Mouse (Mus musculus): ENCODE measurements around the gene Manba. TPM values are rescaled to one million over a fixed set of nuclear protein-coding genes. Genes with fewer than 3 reads are reported as not detected.
A peak's percentile ranks its signal among the peaks of the same experiment; 100 is the strongest.

The Manba gene
- total and polyA plus RNA-seq, 2 experiments from 2014 or later = 7.2 to 14.0 TPM

GRCm38 (mm10) chr3:135546212-135546923 lies 61.0 kb downstream of the Manba start:
- 64% methylated on average over 13 of the region's 13 CpGs for WGBS
- no peak for ATAC-seq (ENCODE audit: low FRiP score)
- TF ChIP-seq CTCF (IDR thresholded peaks at IDR 0.05) = no peak

GRCm38 (mm10) chr3:135547298-135547697 lies 61.9 kb downstream of the Manba start:
- TF ChIP-seq CTCF (IDR thresholded peaks at IDR 0.05) = no peak
- Histone ChIP-seq H3K27me3 (ENCODE audit: insufficient read depth, low read length) (no peaks in the 10 kb centered on the region), H3K4me3 (ENCODE audit: low read depth, low read length) (no peak overlapping the region), H3K9me3 (ENCODE audit: low read length) (no peaks in the 10 kb centered on the region), H3K4me1 (ENCODE audit: insufficient read depth, low read length) (no peaks in the 10 kb centered on the region), H3K36me3 (ENCODE audit: insufficient read depth, low read length) (no peaks in the 10 kb centered on the region), H3K4me2 (ENCODE audit: low read depth, low read length, poor library complexity, severe bottlenecking) (no peak overlapping the region), H3K9ac (replicated peaks; ENCODE audit: low read length, poor library complexity, severe bottlenecking) (no peak overlapping the region), H3K27ac (ENCODE audit: low read depth, low read length) (no peak overlapping the region)
- ATAC-seq (ENCODE audit: low FRiP score) = no peak
- 63% methylated on average over 8 of the region's 8 CpGs for WGBS
- DNase-seq (ENCODE audit: low spot score) = no peak

More at GRCm38 (mm10) chr3:135546212-135546923, 61.0 kb downstream of the Manba start:
- Histone ChIP-seq H3K4me1 (ENCODE audit: insufficient read depth, low read length) (no peaks in the 10 kb centered on the region), H3K27ac (ENCODE audit: low read depth, low read length) (no peak overlapping the region), H3K9me3 (ENCODE audit: low read length) (no peaks in the 10 kb centered on the region), H3K27me3 (ENCODE audit: insufficient read depth, low read length) (no peaks in the 10 kb centered on the region), H3K36me3 (ENCODE audit: insufficient read depth, low read length) (no peaks in the 10 kb centered on the region), H3K4me2 (ENCODE audit: low read depth, low read length, poor library complexity, severe bottlenecking) (no peak overlapping the region), H3K4me3 (ENCODE audit: low read depth, low read length) (no peak overlapping the region), H3K9ac (replicated peaks; ENCODE audit: low read length, poor library complexity, severe bottlenecking) (no peak overlapping the region)
- DNase-seq (ENCODE audit: low spot score) = no peak

GRCm38 (mm10) chr3:135552874-135553273 lies 67.5 kb downstream of the Manba start:
- no peak for ATAC-seq (ENCODE audit: low FRiP score)
- 73% methylated on average over 5 of the region's 5 CpGs for WGBS
- H3K36me3 ChIP-seq (ENCODE audit: insufficient read depth, low read length) = no peaks in the 10 kb centered on the region
- H3K9ac ChIP-seq (replicated peaks; ENCODE audit: low read length, poor library complexity, severe bottlenecking) = no peak overlapping the region
- H3K9me3 ChIP-seq (ENCODE audit: low read length) = no peaks in the 10 kb centered on the region
- no peaks in the 10 kb centered on the region for H3K27me3 ChIP-seq (ENCODE audit: insufficient read depth, low read length)
- no peak overlapping the region for H3K27ac ChIP-seq (ENCODE audit: low read depth, low read length)
- H3K4me1 ChIP-seq (ENCODE audit: insufficient read depth, low read length) = no peaks in the 10 kb centered on the region
- H3K4me2 ChIP-seq (ENCODE audit: low read depth, low read length, poor library complexity, severe bottlenecking) = no peak overlapping the region
- no peak for DNase-seq (ENCODE audit: low spot score)
- no peak overlapping the region for H3K4me3 ChIP-seq (ENCODE audit: low read depth, low read length)
- TF ChIP-seq CTCF (IDR thresholded peaks at IDR 0.05) = no peak

- WGBS = 38% methylated on average over 6 of the region's 6 CpGs
- DNase-seq (ENCODE audit: low spot score) (no peak), ATAC-seq (ENCODE audit: low FRiP score) (no peak)
- Histone ChIP-seq H3K4me3 (ENCODE audit: low read depth, low read length) (no peak overlapping the region), H3K4me2 (ENCODE audit: low read depth, low read length, poor library complexity, severe bottlenecking) (no peak overlapping the region), H3K4me1 (ENCODE audit: insufficient read depth, low read length) (no peaks in the 10 kb centered on the region), H3K9me3 (ENCODE audit: low read length) (no peaks in the 10 kb centered on the region), H3K27me3 (ENCODE audit: insufficient read depth, low read length) (no peaks in the 10 kb centered on the region), H3K36me3 (ENCODE audit: insufficient read depth, low read length) (no peaks in the 10 kb centered on the region), H3K9ac (replicated peaks; ENCODE audit: low read length, poor library complexity, severe bottlenecking) (no peak overlapping the region), H3K27ac (ENCODE audit: low read depth, low read length) (no peak overlapping the region)
- TF ChIP-seq CTCF (IDR thresholded peaks at IDR 0.05) = no peak
Measured at GRCm38 (mm10) chr3:135555192-135555591, 69.8 kb downstream of the Manba start.

GRCm38 (mm10) chr3:135556052-135556587 lies 70.7 kb downstream of the Manba start:
- H3K9me3 ChIP-seq (ENCODE audit: low read length) = no peaks in the 10 kb centered on the region
- no peak overlapping the region for H3K27ac ChIP-seq (ENCODE audit: low read depth, low read length)
- no peaks in the 10 kb centered on the region for H3K27me3 ChIP-seq (ENCODE audit: insufficient read depth, low read length)
- 0 out of 2 replicates have a peak, but pooled peaks cover 3% of the 10 kb centered on the region for H3K36me3 ChIP-seq (ENCODE audit: insufficient read depth, low read length)
- no peaks in the 10 kb centered on the region for H3K4me1 ChIP-seq (ENCODE audit: insufficient read depth, low read length)
- WGBS = 79% methylated on average over 7 of the region's 7 CpGs
- H3K4me3 ChIP-seq (ENCODE audit: low read depth, low read length) = no peak overlapping the region
- H3K4me2 ChIP-seq (ENCODE audit: low read depth, low read length, poor library complexity, severe bottlenecking) = no peak overlapping the region
- H3K9ac ChIP-seq (replicated peaks; ENCODE audit: low read length, poor library complexity, severe bottlenecking) = no peak overlapping the region
- ATAC-seq (ENCODE audit: low FRiP score) (no peak), DNase-seq (ENCODE audit: low spot score) (peak; percentile 13)
- 0 out of 2 replicates have a peak, but pooled peaks have one; percentile 12 for TF ChIP-seq CTCF (IDR thresholded peaks at IDR 0.05)
